Mouse (Mus musculus): ENCODE measurements around the gene Cd27. TPM values are rescaled to one million over a fixed set of nuclear protein-coding genes. Genes with fewer than 3 reads are reported as not detected.

Gene Cd27
- total RNA-seq, 1 experiment from 2014 or later: 25.0 TPM

- ATAC-seq (ENCODE audit: extremely low read depth, insufficient number of reproducible peaks, low FRiP score, poor library complexity, severe bottlenecking): no peak
Observed at GRCm38 (mm10) chr6:125221115-125221745, 15.6 kb downstream of the Cd27 start.

GRCm38 (mm10) chr6:125218963-125219362 is 17.8 kb downstream of the Cd27 start:
- ATAC-seq (ENCODE audit: extremely low read depth, insufficient number of reproducible peaks, low FRiP score, poor library complexity, severe bottlenecking): peak; percentile 34

DNA sequence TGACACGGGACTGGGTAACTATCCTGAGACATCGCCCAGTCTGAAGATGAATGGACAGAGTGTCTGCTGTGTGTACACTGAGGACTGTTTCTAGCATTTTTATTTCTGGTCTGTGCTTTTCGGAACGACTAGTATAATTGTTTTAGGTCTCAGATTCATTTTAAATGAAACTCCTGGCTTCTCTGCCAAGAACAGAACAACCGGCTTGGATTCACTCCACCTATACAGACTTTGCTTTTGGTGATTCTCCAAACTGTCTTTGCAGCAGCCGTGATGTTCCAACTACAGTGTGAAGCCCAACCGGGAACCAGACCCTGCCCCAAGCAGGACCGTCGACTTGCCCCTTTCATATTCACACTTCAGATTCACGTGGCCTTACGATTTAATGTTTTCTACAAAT is 18.9 kb downstream of the Cd27 start:
- ATAC-seq (ENCODE audit: extremely low read depth, insufficient number of reproducible peaks, low FRiP score, poor library complexity, severe bottlenecking): no peak

DNA sequence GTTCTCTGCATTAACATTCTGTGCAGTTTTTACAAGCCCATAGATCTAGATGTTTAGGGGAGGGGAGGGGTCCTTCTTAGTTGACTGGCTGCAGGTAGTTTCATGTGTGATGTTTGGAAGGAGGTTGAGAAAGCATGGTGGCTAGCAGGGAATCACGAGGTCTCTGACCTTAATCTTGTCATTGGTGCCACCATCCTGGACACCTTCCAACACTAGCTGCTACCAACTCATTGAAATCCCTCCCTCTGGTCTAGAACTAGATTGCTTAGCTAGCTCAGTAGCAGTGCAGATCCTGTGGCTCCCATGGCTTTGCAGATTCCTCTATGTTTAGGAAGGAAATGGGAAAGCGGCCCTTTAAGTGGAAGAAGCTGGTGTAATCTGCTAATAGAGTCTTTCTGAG is 19.9 kb downstream of the Cd27 start:
- ATAC-seq (ENCODE audit: extremely low read depth, insufficient number of reproducible peaks, low FRiP score, poor library complexity, severe bottlenecking): no peak

GRCm38 (mm10) chr6:125215148-125215954 is 21.5 kb downstream of the Cd27 start, which contains the start of gene Vamp1:
TSS of gene Vamp1 (plus strand) at chr6:125215551.
- ATAC-seq (ENCODE audit: extremely low read depth, insufficient number of reproducible peaks, low FRiP score, poor library complexity, severe bottlenecking): peak; percentile 89

GRCm38 (mm10) chr6:125213715-125214114 is 23.1 kb downstream of the Cd27 start:
- ATAC-seq (ENCODE audit: extremely low read depth, insufficient number of reproducible peaks, low FRiP score, poor library complexity, severe bottlenecking): no peak

DNA sequence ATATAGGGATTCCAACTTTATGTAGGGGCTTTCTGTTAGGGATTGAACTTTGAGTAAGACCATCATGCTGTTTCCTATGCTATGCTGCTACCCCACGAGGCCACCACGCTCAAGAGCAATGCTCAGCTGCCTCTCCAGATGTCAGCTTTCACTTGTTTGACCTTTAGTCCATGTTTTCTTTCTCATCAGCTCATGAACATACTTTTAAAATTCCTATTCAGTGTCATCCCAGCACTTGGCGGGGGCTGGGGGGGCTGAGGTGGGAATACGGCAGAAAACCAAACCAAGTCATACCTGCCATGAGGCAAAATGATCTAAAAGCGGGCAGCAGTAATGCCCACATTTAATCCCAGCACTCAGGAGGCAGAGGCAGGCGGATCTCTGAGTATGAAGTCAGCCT is 23.7 kb downstream of the Cd27 start:
- ATAC-seq (ENCODE audit: extremely low read depth, insufficient number of reproducible peaks, low FRiP score, poor library complexity, severe bottlenecking): no peak

DNA sequence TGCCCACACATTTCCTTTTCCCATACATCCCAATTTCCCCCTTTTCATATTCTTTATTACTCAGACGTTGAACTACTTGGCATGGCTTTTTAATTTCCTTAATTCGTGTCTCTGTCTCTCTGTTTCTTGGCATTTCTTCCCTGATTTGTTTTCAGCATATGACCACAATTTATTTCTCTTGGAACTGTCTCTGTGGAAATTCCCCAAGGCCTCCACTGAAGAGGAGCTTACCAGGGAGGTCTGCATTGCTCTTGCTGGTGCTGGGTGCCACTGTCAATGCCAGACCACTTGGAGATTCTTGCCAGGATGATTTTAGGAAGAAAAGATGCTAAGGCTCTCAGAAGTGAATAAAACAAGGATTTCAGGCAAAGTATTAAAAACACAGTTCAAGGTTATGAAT is 24.2 kb downstream of the Cd27 start:
- ATAC-seq (ENCODE audit: extremely low read depth, insufficient number of reproducible peaks, low FRiP score, poor library complexity, severe bottlenecking): no peak

DNA sequence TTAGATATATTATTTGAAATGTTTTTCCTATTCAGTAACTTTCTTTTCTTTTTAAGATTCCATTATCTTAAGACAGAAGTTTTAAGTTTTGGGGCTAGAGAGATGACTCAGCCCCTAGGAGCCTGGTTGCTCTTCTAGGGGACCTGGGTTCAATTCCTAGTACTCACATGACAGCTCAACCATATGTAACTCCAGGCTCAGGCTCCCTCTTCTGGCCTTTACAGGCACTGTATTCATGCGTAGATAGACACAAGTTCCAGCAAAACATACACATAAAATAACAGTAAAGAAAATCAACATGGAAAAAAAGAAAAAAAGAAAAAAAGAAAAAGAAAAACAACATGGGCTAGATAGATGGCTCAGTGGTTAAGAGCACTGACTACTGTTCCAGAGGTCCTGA is 26.4 kb downstream of the Cd27 start:
- ATAC-seq (ENCODE audit: extremely low read depth, insufficient number of reproducible peaks, low FRiP score, poor library complexity, severe bottlenecking): no peak

DNA sequence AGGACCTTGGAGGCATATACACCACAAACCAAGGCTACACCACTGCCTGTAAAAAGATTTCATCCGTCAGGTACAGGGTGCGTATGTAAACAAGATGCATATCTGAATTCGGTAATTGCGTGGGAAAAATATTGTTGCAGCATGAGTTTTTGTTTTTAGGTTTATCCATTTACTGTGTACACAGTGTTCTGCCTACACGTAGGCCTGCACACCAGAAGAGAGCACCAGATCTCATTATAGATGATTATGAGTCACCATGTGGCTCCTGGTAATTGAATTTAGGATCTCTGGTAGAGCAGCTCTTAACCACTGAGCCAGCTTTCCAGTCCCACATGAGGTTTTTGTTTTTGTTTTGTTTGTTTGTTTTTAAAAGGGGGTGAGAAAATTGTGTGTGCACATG is 39.6 kb downstream of the Cd27 start:
- ATAC-seq (ENCODE audit: extremely low read depth, insufficient number of reproducible peaks, low FRiP score, poor library complexity, severe bottlenecking): no peak

GRCm38 (mm10) chr6:125196301-125196700 is 40.5 kb downstream of the Cd27 start:
- no peak for ATAC-seq (ENCODE audit: extremely low read depth, insufficient number of reproducible peaks, low FRiP score, poor library complexity, severe bottlenecking)

- ATAC-seq (ENCODE audit: extremely low read depth, insufficient number of reproducible peaks, low FRiP score, poor library complexity, severe bottlenecking): no peak
Observed at GRCm38 (mm10) chr6:125195541-125196075, 41.2 kb downstream of the Cd27 start.

DNA sequence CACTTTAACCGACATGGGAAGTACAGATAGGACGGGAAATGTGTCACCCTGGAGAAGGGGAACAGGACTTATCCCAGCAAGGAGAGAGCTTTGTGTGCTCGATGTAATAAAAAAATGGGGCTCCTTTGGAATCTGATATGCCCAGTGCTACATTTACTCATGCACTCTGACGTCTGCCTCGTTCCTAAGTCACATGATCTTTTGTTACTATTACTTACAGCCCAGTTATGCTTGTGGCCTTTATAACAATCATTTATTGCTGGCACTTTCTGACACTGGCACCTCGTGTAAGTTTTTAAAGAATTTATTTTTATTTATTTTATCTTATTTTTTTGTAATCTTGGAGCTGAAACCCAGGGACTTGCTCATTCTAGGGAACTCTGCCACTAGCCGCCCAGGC is 43.4 kb downstream of the Cd27 start:
- no peak for ATAC-seq (ENCODE audit: extremely low read depth, insufficient number of reproducible peaks, low FRiP score, poor library complexity, severe bottlenecking)

DNA sequence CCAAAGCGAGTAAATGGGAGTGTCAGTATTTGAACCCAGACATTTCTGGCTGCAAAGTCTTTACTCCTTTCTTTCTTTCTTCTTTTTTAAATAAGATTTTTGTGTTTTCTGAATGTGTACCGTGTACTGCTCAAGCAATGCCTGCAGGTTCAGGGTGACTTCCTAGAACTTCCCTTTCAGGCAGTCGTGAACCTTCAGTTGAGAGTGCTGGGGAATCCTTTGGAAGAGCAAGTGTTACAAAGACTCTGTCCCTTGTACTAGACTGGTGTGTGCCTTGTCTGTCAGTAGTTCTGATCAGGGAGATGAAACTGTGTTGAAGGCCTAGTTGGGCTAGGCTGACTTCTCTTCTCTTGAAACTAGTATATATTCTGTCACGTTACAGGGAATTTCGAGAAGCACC is 44.0 kb downstream of the Cd27 start:
- no peak for ATAC-seq (ENCODE audit: extremely low read depth, insufficient number of reproducible peaks, low FRiP score, poor library complexity, severe bottlenecking)

- ATAC-seq (ENCODE audit: extremely low read depth, insufficient number of reproducible peaks, low FRiP score, poor library complexity, severe bottlenecking): peak; percentile 73
Observed at GRCm38 (mm10) chr6:125192016-125192714, 44.6 kb downstream of the Cd27 start.

DNA sequence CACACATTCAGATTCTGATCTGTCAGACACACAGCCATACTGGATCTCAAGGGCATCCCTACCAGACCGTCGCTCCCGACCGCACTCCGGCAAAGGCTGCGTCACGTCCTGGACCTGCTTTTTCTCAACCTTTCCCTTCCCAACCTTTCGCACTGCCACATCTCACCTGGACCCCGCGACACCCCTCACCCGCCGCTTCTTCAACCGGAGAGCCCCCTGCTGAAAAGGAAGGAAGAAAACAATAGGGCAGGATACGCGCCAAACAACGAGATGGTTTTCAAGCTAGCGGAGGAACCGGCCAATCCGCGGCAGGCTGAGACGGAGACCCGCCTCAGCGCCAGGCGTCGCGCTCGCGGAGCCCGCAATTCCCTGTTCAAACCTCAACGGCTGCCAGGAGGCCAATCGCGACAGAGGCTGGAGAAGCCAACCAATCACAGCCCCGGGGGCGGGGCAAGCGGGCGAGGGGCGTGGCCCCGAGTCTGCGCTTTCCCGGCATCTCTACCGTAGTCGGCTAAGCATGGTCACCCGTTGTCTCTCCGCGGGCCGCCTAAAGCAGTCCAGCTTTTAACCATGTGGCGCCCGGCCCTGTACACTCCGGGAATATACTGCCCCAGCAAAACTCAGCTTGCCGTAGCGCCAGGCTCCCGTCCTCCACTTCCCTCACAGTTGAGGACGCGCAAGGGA is 45.3 kb downstream of the Cd27 start, which contains the start of the genes Ncapd2 and Mrpl51:
Gene Ncapd2, minus strand, starts transcription at position 370 of the 684 bp plus-strand sequence.
Gene Mrpl51, plus strand, starts transcription at position 470 of the 684 bp plus-strand sequence.
- peak; percentile 94 for ATAC-seq (ENCODE audit: extremely low read depth, insufficient number of reproducible peaks, low FRiP score, poor library complexity, severe bottlenecking)

- no peak for ATAC-seq (ENCODE audit: extremely low read depth, insufficient number of reproducible peaks, low FRiP score, poor library complexity, severe bottlenecking)
Observed at GRCm38 (mm10) chr6:125190816-125191215, 46.0 kb downstream of the Cd27 start.

GRCm38 (mm10) chr6:125186203-125186602 is 50.6 kb downstream of the Cd27 start:
- ATAC-seq (ENCODE audit: extremely low read depth, insufficient number of reproducible peaks, low FRiP score, poor library complexity, severe bottlenecking): no peak

Measured in neutrophil, adult 5-6 weeks (primary cell).